Mouse (Mus musculus) neural tube, embryonic 11.5 days (tissue): ENCODE data around the gene Eif1. TPM values are rescaled to one million over a fixed set of nuclear protein-coding genes. Genes with fewer than 3 reads are reported as not detected.

Experiments
- ATAC-seq: fragments of 200-750 bp; cut with Nextera tagmentation; 2 replicates; pipeline ENCODE4 v1.8.0; 2017; ENCODE audit warnings: moderate number of reproducible peaks, mild to moderate bottlenecking, moderate TSS enrichment, moderate library complexity; ENCODE audit not compliant: insufficient read depth, low FRiP score, low TSS enrichment
- DNase-seq: peaks from one replicate; pipeline ENCODE4 v3.0.0-alpha.2; 2015; ENCODE audit warnings: low spot score
- H3K27ac ChIP-seq: fragments of 300-500 bp; sonication (generic); 2 replicates; pipeline ENCODE4 v1.5.1; 2014; ENCODE audit warnings: low read depth, mild to moderate bottlenecking, low read length
- H3K27me3 ChIP-seq: fragments of 300-500 bp; sonication (generic); 2 replicates; pipeline ENCODE4 v1.6.1; 2014; ENCODE audit warnings: mild to moderate bottlenecking, low read length, mixed read lengths; ENCODE audit not compliant: control insufficient read depth, insufficient read depth
- H3K36me3 ChIP-seq: fragments of 300-500 bp; sonication (generic); 2 replicates; pipeline ENCODE4 v1.6.1; 2014; ENCODE audit warnings: mild to moderate bottlenecking, low read length, moderate library complexity, mixed read lengths; ENCODE audit not compliant: control insufficient read depth, insufficient read depth
- H3K4me1 ChIP-seq: fragments of 300-500 bp; sonication (generic); 2 replicates; pipeline ENCODE4 v1.6.1; 2014; ENCODE audit warnings: low read length, mixed read lengths; ENCODE audit not compliant: control insufficient read depth, insufficient read depth
- H3K4me2 ChIP-seq: fragments of 300-500 bp; sonication (generic); 2 replicates; pipeline ENCODE4 v1.6.1; 2014; ENCODE audit warnings: low read depth, mild to moderate bottlenecking, moderate library complexity
- H3K4me3 ChIP-seq: fragments of 300-500 bp; sonication (generic); 2 replicates; pipeline ENCODE4 v1.5.1; 2014; ENCODE audit warnings: low read depth, low read length
- H3K9ac ChIP-seq: fragments of 300-500 bp; sonication (generic); 2 replicates; pipeline ENCODE4 v1.6.1; 2014; ENCODE audit warnings: mild to moderate bottlenecking, low read length
- H3K9me3 ChIP-seq: fragments of 300-500 bp; sonication (generic); 2 replicates; pipeline ENCODE4 v1.6.1; 2016; ENCODE audit warnings: low read length; ENCODE audit not compliant: control insufficient read depth
- WGBS: fragments of 180-500 bp; shearing (Covaris S2); extraction: QIAGEN DNeasy Blood & Tissue Kit; methylation state at CpG from one replicate; pipeline ENCODE4 v1.1.7; 2014; 5-methylcytosine and 5-hydroxymethylcytosine counted together
- polyA plus RNA-seq: library from polyadenylated mRNA; unstranded; fragments of >200 nt; fragmentation: Nextera tagmentation; extraction: Ambion mirVana; gene quantifications from 2 replicates; pipeline ENCODE4 v1.2.1, GENCODE M21; 2014

Eif1 gene
- 1,679 and 1,757 TPM in 2 replicates for polyA plus RNA-seq

GRCm38 (mm10) chr11:100319492-100320171, at the start of gene Eif1:
Eif1 (plus strand) TSS chr11:100319885.
- Histone ChIP-seq H3K27ac (peak within 1 kb of the TSS; percentile 96), H3K36me3 (peaks cover 6% of the 10 kb centered on the region), H3K4me1 (no peaks in the 10 kb centered on the region; the same call in 1 of the 2 replicates), H3K4me2 (peak within 1 kb of the TSS; percentile 78), H3K9me3 (no peaks in the 10 kb centered on the region), H3K27me3 (no peaks in the 10 kb centered on the region), H3K9ac (peak within 1 kb of the TSS; percentile 89), H3K4me3 (peak within 1 kb of the TSS; percentile 82)
- ATAC-seq: peak; percentile 89
- peak; percentile 100 for DNase-seq
- under 1% methylated on average over 45 of the region's 58 CpGs for WGBS

GRCm38 (mm10) chr11:100271878-100272277, 47.8 kb upstream of the Eif1 start:
- no peaks in the 10 kb centered on the region for H3K9me3 ChIP-seq
- 100% methylated on average over 1 of the region's 1 CpGs for WGBS
- ATAC-seq (no peak), DNase-seq (no peak)
- no peak overlapping the region for H3K4me2 ChIP-seq
- no peak overlapping the region for H3K27ac ChIP-seq
- no peak overlapping the region for H3K9ac ChIP-seq
- H3K4me1 ChIP-seq: no peaks in the 10 kb centered on the region
- no peak overlapping the region for H3K4me3 ChIP-seq
- no peaks in the 10 kb centered on the region for H3K36me3 ChIP-seq
- H3K27me3 ChIP-seq: no peaks in the 10 kb centered on the region

- H3K9ac ChIP-seq: no peak overlapping the region
- ATAC-seq (no peak), DNase-seq (no peak)
- H3K27me3 ChIP-seq: no peaks in the 10 kb centered on the region
- no peak overlapping the region for H3K4me2 ChIP-seq
- H3K36me3 ChIP-seq: no peaks in the 10 kb centered on the region
- no peak overlapping the region for H3K27ac ChIP-seq
- H3K4me3 ChIP-seq: no peak overlapping the region
- H3K4me1 ChIP-seq: no peaks in the 10 kb centered on the region
- H3K9me3 ChIP-seq: no peaks in the 10 kb centered on the region
- WGBS: 71% methylated on average over 7 of the region's 7 CpGs
These were observed 45.0 kb upstream of the Eif1 start for GRCm38 (mm10) chr11:100274719-100275118.

DNA sequence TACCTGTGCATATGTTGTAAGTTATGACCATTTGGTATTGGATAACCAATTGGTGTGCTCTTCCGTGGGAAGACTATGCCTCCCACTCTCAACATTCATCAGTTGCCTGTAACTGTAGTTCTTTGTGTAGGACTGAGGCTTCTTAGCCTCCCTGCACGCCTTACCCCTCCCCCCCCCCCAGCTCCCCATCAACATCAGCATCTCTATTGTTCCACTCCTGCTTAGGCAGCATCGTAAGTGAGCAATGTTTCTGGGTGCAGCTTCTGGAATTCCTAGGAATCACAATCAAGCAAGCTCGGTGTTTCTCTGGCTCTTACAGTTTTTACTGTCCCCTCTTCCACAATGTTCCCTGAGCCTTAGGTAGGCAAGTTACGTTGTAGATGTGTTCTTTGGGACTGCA, 44.2 kb upstream of the Eif1 start:
- no peaks in the 10 kb centered on the region for H3K27me3 ChIP-seq
- DNase-seq: no peak
- H3K27ac ChIP-seq: no peak overlapping the region
- ATAC-seq: no peak
- no peak overlapping the region for H3K4me3 ChIP-seq
- H3K36me3 ChIP-seq: no peaks in the 10 kb centered on the region
- no peaks in the 10 kb centered on the region for H3K9me3 ChIP-seq
- H3K9ac ChIP-seq: no peak overlapping the region
- H3K4me2 ChIP-seq: no peak overlapping the region
- H3K4me1 ChIP-seq: no peaks in the 10 kb centered on the region
- WGBS: 52% methylated on average over 5 of the region's 5 CpGs

GRCm38 (mm10) chr11:100277726-100278480, 41.8 kb upstream of the Eif1 start:
- DNase-seq (no peak), ATAC-seq (no peak)
- no peak overlapping the region for H3K4me3 ChIP-seq
- no peaks in the 10 kb centered on the region for H3K27me3 ChIP-seq
- H3K36me3 ChIP-seq: no peaks in the 10 kb centered on the region
- H3K27ac ChIP-seq: no peak overlapping the region
- no peaks in the 10 kb centered on the region for H3K4me1 ChIP-seq
- no peak overlapping the region for H3K4me2 ChIP-seq
- H3K9ac ChIP-seq: no peak overlapping the region
- 82% methylated on average over 15 of the region's 15 CpGs for WGBS
- no peaks in the 10 kb centered on the region for H3K9me3 ChIP-seq

- no peak overlapping the region for H3K4me2 ChIP-seq
- H3K27me3 ChIP-seq: no peaks in the 10 kb centered on the region
- 71% methylated on average over 5 of the region's 5 CpGs for WGBS
- no peaks in the 10 kb centered on the region for H3K36me3 ChIP-seq
- H3K27ac ChIP-seq: no peak overlapping the region
- no peaks in the 10 kb centered on the region for H3K4me1 ChIP-seq
- H3K9me3 ChIP-seq: no peaks in the 10 kb centered on the region
- no peak overlapping the region for H3K4me3 ChIP-seq
- H3K9ac ChIP-seq: no peak overlapping the region
- no peak for DNase-seq
- no peak for ATAC-seq
These were observed 40.9 kb upstream of the Eif1 start for GRCm38 (mm10) chr11:100278759-100279158.

DNA sequence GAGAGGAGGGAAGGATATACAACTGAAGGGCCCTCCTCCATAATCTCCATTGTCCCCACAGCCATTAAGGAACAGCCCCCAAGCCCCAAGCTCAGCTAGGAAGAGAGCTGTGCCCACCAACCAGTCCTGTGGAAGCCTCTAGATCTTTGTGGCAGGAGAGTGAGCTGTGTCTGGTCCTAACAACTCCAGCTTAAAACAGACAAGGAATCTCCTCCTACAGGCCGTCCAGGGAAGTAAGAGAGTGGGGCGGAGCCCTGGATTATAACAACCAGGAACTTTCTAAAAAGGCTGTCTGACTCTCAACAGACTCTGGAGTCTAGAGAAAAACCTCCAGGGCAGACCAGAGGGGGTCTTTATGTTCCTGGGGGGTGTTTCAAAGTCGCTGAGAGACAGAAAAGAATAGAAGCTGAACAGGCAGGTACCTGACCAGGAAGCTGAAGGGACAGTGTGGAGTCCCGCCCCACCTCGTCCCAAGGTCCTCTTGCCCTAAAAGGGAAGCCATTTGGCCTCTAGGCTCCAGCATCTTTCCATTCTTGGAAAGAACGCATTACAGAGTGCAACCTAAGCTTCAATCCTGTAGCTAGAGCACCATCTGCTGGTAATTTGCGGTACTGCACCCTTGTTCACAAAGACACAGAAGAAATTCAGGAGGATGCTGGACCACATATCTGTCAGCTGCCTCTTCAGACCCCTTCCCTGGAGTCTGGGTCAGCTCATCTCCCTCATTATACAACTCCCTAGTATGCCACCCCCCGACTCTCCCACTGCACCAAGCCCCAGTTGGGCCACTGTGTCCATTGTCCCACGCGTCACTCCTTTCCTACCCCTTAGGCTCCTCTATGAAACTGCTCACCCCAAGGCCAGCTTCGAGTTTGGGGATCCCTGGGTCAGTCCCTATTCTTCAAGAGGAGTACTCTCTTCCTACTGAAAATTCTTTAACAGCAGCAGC, 37.8 kb upstream of the Eif1 start:
- ATAC-seq (no peak; the same call in 1 of the 2 replicates), DNase-seq (peak; percentile 91)
- Histone ChIP-seq H3K27me3 (no peaks in the 10 kb centered on the region), H3K36me3 (no peaks in the 10 kb centered on the region), H3K27ac (no peak overlapping the region), H3K4me3 (no peak overlapping the region), H3K4me2 (no peak overlapping the region), H3K4me1 (no peaks in the 10 kb centered on the region), H3K9me3 (no peaks in the 10 kb centered on the region), H3K9ac (no peak overlapping the region)
- WGBS: 21% methylated on average over 11 of the region's 11 CpGs

- Histone ChIP-seq H3K36me3 (no peaks in the 10 kb centered on the region), H3K9me3 (no peaks in the 10 kb centered on the region), H3K4me3 (no peak overlapping the region), H3K27me3 (no peaks in the 10 kb centered on the region), H3K27ac (no peak overlapping the region), H3K9ac (no peak overlapping the region), H3K4me2 (no peak overlapping the region), H3K4me1 (no peaks in the 10 kb centered on the region)
- ATAC-seq (peak; percentile 55), DNase-seq (peak; percentile 81)
- 27% methylated on average over 10 of the region's 10 CpGs for WGBS
These were observed 37.1 kb upstream of the Eif1 start for GRCm38 (mm10) chr11:100282549-100282948.
